Mouse (Mus musculus): Measurements from ENCODE around the gene H3f3b. TPM values are rescaled to one million over a fixed set of nuclear protein-coding genes. Genes with fewer than 3 reads are reported as not detected.

The H3f3b gene
- polyA plus RNA-seq, 1 experiment from 2014 or later, result 1,357 TPM

DNA sequence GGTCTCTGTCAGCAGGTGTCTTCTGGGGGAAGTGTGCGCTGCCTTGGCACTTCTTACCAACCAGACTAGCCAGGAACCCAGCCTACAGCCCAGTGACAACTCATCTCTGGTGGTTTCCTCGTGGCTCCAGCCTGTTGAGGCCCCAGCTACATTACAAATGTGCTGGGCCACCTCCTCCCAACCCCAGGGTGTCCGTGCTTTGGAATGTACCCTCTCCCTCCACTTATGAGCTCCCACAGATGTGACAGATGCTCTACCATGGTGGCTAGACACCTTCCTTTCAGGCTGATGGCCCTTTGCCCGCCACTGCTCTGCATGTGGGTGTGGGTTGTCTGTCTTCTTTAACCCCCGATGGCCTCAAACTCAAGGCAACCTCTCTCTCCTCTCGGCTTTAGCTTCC is 26.0 kb downstream of the H3f3b start:
- Histone ChIP-seq H3K27ac (replicated peaks) (no peak overlapping the region), H3K4me1 (replicated peaks; ENCODE audit: control insufficient read depth, insufficient read depth) (peaks cover 6% of the 10 kb centered on the region), H3K4me2 (replicated peaks; ENCODE audit: low read depth) (no peak overlapping the region), H3K4me3 (ENCODE audit: low read depth, low read length) (no peak overlapping the region), H3K36me3 (ENCODE audit: control insufficient read depth, insufficient read depth, low read length) (no peaks in the 10 kb centered on the region; the same call in 1 of the 2 replicates), H3K27me3 (ENCODE audit: control insufficient read depth, insufficient read depth, low read length) (no peaks in the 10 kb centered on the region), H3K9me3 (ENCODE audit: control insufficient read depth, low read length) (no peaks in the 10 kb centered on the region), H3K9ac (ENCODE audit: low read length) (no peak overlapping the region)
- ATAC-seq (ENCODE audit: low FRiP score, low TSS enrichment), result no peak
- 68% methylated on average over 6 of the region's 6 CpGs for WGBS
- no peak for DNase-seq (ENCODE audit: low spot score)
- TF ChIP-seq EP300 (optimal IDR thresholded peaks at IDR 0.05), result no peak
- no peak for TF ChIP-seq CTCF (IDR thresholded peaks at IDR 0.05; ENCODE audit: low read depth)

DNA sequence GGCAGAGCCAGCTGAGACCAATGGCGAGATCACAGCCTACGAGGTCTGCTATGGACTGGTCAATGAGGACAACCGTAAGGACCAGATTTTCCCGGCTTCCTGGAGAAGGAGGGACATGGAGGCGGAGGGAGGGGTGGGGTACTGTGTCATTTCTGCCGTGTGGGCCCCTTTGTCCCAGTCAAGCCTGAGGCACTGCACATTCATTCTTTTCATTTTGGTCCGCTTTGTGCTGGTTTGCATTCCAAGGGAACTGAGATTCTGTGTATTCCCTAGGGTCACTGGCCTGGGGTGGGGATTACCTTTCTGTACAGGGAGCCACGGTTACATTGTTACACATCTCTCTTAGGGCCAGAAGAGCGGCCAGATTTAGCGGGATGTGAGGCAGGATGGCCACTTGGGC is 27.2 kb downstream of the H3f3b start:
- DNase-seq (ENCODE audit: low spot score), result no peak
- Histone ChIP-seq H3K4me3 (ENCODE audit: low read depth, low read length) (no peak overlapping the region), H3K4me2 (replicated peaks; ENCODE audit: low read depth) (no peak overlapping the region), H3K9ac (ENCODE audit: low read length) (no peak overlapping the region), H3K4me1 (replicated peaks; ENCODE audit: control insufficient read depth, insufficient read depth) (peaks cover 5% of the 10 kb centered on the region), H3K27me3 (ENCODE audit: control insufficient read depth, insufficient read depth, low read length) (no peaks in the 10 kb centered on the region), H3K36me3 (ENCODE audit: control insufficient read depth, insufficient read depth, low read length) (no peaks in the 10 kb centered on the region; the same call in 1 of the 2 replicates), H3K9me3 (ENCODE audit: control insufficient read depth, low read length) (no peaks in the 10 kb centered on the region), H3K27ac (replicated peaks) (no peak overlapping the region)
- WGBS, result 55% methylated on average over 10 of the region's 10 CpGs
- no peak for TF ChIP-seq CTCF (IDR thresholded peaks at IDR 0.05; ENCODE audit: low read depth)
- TF ChIP-seq EP300 (optimal IDR thresholded peaks at IDR 0.05), result no peak
- ATAC-seq (ENCODE audit: low FRiP score, low TSS enrichment), result no peak

DNA sequence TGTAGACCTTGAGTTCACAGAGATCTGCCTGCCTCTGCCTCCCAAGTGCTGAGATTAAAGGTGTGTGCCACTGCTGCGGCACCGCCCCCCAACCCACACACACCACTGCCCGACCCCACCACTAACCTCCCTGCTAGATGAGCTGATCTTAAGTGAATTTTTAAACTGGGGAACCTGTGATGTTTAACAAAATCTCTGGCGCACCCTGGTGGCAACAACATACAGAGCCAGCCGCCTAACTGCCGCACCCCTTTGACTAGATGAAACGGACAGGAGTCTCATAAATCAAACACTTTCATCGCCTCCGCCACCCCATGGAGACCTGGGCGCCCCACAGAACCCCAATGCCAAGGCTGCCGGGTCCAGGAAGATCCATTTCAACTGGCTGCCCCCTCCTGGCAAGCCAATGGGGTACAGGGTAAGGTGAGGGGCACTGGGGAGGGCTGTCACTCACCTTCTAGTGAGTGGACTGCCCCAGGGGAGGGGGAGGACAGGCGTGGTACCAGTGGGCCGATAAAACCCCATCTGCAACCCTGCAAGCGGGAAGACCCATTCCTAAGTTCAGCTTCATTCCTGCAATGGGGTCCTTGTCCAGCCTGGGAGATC is 28.1 kb downstream of the H3f3b start:
- no peaks in the 10 kb centered on the region; the same call in 1 of the 2 replicates for H3K36me3 ChIP-seq (ENCODE audit: control insufficient read depth, insufficient read depth, low read length)
- H3K4me3 ChIP-seq (ENCODE audit: low read depth, low read length), result no peak overlapping the region
- H3K9me3 ChIP-seq (ENCODE audit: control insufficient read depth, low read length), result no peaks in the 10 kb centered on the region
- no peak overlapping the region for H3K4me2 ChIP-seq (replicated peaks; ENCODE audit: low read depth)
- H3K27ac ChIP-seq (replicated peaks), result no peak overlapping the region
- H3K9ac ChIP-seq (ENCODE audit: low read length), result no peak overlapping the region
- no peak for TF ChIP-seq EP300 (optimal IDR thresholded peaks at IDR 0.05)
- TF ChIP-seq CTCF (IDR thresholded peaks at IDR 0.05; ENCODE audit: low read depth), result peak; percentile 81
- peak; percentile 8; the same call in 1 of the 2 replicates for ATAC-seq (ENCODE audit: low FRiP score, low TSS enrichment)
- WGBS, result 15% methylated on average over 14 of the region's 14 CpGs
- DNase-seq (ENCODE audit: low spot score), result peak; percentile 79
- no peaks in the 10 kb centered on the region for H3K27me3 ChIP-seq (ENCODE audit: control insufficient read depth, insufficient read depth, low read length)
- H3K4me1 ChIP-seq (replicated peaks; ENCODE audit: control insufficient read depth, insufficient read depth), result no peaks in the 10 kb centered on the region; the same call in 1 of the 2 replicates

DNA sequence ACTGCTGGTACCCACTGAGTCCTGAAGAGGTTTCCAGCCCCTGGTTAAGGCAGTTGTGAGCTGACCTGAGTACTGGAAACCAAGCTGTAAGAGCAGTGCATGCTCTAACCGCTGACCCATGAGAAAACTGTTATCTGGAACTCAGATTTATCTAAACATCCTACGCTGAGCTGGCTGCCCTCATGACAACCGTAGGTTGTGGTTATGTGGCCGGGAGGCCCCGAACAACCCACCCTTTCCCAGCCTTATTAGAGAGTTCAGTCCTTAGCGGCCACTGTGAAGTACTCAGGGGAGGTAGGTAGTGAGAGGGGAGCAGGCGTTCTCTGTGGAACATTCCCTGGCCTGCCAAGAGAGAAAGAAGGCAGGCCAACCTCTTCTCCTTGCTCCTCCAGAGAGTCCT is 28.7 kb downstream of the H3f3b start:
- no peak overlapping the region for H3K4me3 ChIP-seq (ENCODE audit: low read depth, low read length)
- no peak overlapping the region for H3K27ac ChIP-seq (replicated peaks)
- TF ChIP-seq EP300 (optimal IDR thresholded peaks at IDR 0.05), result no peak
- no peak for TF ChIP-seq CTCF (IDR thresholded peaks at IDR 0.05; ENCODE audit: low read depth)
- no peaks in the 10 kb centered on the region; the same call in 1 of the 2 replicates for H3K4me1 ChIP-seq (replicated peaks; ENCODE audit: control insufficient read depth, insufficient read depth)
- no peaks in the 10 kb centered on the region for H3K27me3 ChIP-seq (ENCODE audit: control insufficient read depth, insufficient read depth, low read length)
- no peaks in the 10 kb centered on the region; the same call in 1 of the 2 replicates for H3K36me3 ChIP-seq (ENCODE audit: control insufficient read depth, insufficient read depth, low read length)
- H3K9ac ChIP-seq (ENCODE audit: low read length), result no peak overlapping the region
- WGBS, result 70% methylated on average over 7 of the region's 7 CpGs
- H3K9me3 ChIP-seq (ENCODE audit: control insufficient read depth, low read length), result no peaks in the 10 kb centered on the region
- H3K4me2 ChIP-seq (replicated peaks; ENCODE audit: low read depth), result no peak overlapping the region
- ATAC-seq (ENCODE audit: low FRiP score, low TSS enrichment), result no peak
- DNase-seq (ENCODE audit: low spot score), result no peak

DNA sequence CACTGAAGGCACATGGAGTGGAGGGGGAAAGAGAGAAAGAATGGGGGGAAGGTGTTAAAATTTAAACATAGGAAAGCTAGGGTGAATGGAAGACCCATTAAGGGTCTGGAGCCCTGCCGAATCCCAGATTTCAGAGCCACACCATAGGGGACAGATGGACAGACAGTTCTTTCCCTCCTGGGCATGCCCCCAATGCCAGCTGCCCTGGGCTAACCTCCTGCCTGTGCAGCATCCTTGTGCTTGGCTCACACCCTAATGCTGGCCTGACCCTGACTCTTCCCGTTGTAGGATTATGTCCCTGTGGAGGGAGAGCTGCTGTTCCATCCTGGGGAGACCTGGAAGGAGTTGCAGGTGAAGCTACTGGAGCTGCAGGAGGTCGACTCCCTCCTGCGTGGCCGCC is 30.1 kb downstream of the H3f3b start:
- H3K36me3 ChIP-seq (ENCODE audit: control insufficient read depth, insufficient read depth, low read length), result no peaks in the 10 kb centered on the region; the same call in 1 of the 2 replicates
- H3K4me1 ChIP-seq (replicated peaks; ENCODE audit: control insufficient read depth, insufficient read depth), result no peaks in the 10 kb centered on the region; the same call in 1 of the 2 replicates
- H3K4me2 ChIP-seq (replicated peaks; ENCODE audit: low read depth), result no peak overlapping the region
- ATAC-seq (ENCODE audit: low FRiP score, low TSS enrichment) (no peak), DNase-seq (ENCODE audit: low spot score) (no peak)
- H3K27me3 ChIP-seq (ENCODE audit: control insufficient read depth, insufficient read depth, low read length), result no peaks in the 10 kb centered on the region
- H3K9ac ChIP-seq (ENCODE audit: low read length), result no peak overlapping the region
- no peak overlapping the region for H3K27ac ChIP-seq (replicated peaks)
- 69% methylated on average over 5 of the region's 5 CpGs for WGBS
- H3K9me3 ChIP-seq (ENCODE audit: control insufficient read depth, low read length), result no peaks in the 10 kb centered on the region
- TF ChIP-seq EP300 (optimal IDR thresholded peaks at IDR 0.05) (no peak), CTCF (IDR thresholded peaks at IDR 0.05; ENCODE audit: low read depth) (no peak)
- H3K4me3 ChIP-seq (ENCODE audit: low read depth, low read length), result no peak overlapping the region

DNA sequence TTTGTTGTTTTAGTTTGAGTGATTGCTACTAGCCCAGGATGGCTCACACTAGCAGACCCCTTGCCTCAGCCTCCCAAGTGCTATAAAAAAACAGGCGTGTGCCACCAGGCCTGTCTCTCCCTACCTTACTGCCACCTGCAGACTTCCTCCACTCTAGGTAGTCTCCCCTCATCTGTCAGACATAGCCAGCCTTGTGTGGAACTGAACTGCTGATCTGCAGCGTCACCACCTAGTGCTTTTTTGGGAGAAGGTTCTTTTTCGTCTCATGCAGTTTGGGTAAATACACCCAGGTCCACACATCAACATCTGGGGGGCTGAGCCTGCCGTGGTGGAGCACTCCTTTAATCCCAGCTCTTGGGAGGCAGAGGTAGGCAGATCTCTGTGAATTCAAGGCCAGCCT is 30.7 kb downstream of the H3f3b start:
- Histone ChIP-seq H3K4me3 (ENCODE audit: low read depth, low read length) (no peak overlapping the region), H3K27me3 (ENCODE audit: control insufficient read depth, insufficient read depth, low read length) (no peaks in the 10 kb centered on the region), H3K27ac (replicated peaks) (no peak overlapping the region), H3K9ac (ENCODE audit: low read length) (no peak overlapping the region), H3K36me3 (ENCODE audit: control insufficient read depth, insufficient read depth, low read length) (no peaks in the 10 kb centered on the region), H3K4me2 (replicated peaks; ENCODE audit: low read depth) (no peak overlapping the region), H3K4me1 (replicated peaks; ENCODE audit: control insufficient read depth, insufficient read depth) (no peaks in the 10 kb centered on the region; the same call in 1 of the 2 replicates), H3K9me3 (ENCODE audit: control insufficient read depth, low read length) (no peaks in the 10 kb centered on the region)
- ATAC-seq (ENCODE audit: low FRiP score, low TSS enrichment), result no peak
- DNase-seq (ENCODE audit: low spot score), result no peak
- WGBS, result 70% methylated on average over 4 of the region's 4 CpGs
- TF ChIP-seq CTCF (IDR thresholded peaks at IDR 0.05; ENCODE audit: low read depth), result no peak
- TF ChIP-seq EP300 (optimal IDR thresholded peaks at IDR 0.05), result no peak

All from stomach, postnatal 0 days (tissue).